Mouse (Mus musculus) lung, postnatal 25 days (tissue): ENCODE results near the gene Prpf40b.
A peak's percentile ranks its signal among the peaks of the same experiment; 100 is the strongest.

Experiments used
- DNase-seq: peaks from one replicate; pipeline ENCODE4 v3.0.0; 2022; ENCODE audit warnings: low spot score

Prpf40b gene

DNA sequence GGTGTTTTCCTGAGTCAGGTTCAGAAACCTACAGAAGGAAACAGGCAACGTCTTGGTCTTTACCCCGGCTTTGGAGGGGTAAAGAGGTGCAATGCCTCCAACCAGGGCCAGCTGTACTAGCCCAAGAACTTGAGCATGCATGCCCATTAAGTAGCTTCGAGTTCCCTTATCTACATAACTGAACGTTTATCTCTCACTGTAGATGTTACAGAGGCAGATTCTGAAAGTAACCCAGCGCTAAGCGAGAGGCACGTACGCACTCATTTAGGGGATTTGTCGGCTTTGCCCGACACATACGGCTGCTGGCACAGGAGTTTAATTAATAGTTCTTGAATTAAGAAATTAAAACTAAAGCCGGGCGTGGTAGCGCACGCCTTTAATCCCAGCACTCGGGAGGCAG lies 600 bp upstream of the Prpf40b start:
- DNase-seq = no peak

DNA sequence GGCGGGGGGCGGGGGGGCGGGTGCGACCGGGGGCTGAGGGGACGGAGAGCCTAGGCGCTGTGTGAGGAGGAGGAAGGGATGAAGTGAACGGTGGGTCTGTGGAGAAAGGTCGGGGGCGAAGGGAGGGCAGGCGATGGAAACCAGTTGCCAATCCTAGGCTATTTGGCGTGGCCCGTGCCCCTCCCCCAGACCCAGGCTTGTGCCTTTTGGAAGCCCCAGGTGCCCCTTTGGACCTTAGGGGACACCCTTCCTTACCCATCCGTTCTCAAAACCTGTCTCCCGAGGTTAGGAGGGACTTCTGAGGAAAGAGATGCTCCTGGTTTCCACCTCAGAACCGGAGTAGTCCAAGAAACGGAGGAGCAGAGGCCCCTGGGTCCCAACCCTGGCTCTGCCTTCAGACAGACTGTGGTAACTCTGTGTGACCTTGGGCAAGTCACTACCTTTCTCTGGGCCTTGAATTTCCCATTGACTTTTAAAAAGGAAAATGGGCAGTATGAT lies 646 bp downstream of the Prpf40b start, which contains the start of gene Fam186b:
TSS of gene Fam186b (minus strand) at position 405 of the 498 bp plus-strand sequence.
- no peak for DNase-seq

DNA sequence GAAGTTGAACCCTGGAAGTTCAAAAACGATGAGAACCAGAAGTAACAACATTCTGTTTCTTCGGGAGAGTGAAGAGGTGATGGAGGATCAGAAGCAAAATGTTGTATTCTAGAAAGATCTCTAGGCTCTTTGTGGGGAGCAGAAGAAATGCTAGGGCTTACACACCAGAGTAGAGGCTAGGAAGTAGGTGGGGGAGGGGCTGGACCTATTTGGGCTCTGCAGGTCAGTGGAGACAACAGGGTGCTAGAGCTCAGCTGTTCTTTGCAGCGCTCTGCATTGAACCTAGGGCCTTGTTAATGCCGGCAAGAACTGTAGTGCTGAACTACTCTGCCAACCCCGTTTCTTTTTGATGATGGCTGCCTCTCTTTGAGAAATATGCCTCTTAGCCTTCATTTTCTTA lies 1.3 kb downstream of the Prpf40b start:
- no peak for DNase-seq

DNA sequence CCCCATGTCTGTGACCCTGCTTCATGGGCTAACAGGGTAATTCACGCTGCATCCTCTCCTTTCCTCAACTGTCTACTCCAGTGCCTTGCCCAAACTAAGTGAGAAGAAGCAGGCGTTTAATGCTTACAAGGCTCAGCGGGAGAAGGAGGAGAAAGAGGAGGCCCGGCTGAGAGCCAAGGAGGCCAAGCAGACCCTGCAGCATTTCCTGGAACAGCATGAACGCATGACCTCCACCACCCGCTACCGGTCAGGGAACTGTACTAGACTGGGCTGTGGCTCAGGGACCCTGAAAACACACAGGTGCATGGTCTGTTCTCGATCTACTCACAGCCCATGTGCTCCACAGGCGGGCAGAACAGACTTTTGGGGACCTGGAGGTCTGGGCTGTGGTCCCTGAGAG lies 12.6 kb downstream of the Prpf40b start:
- no peak for DNase-seq

DNA sequence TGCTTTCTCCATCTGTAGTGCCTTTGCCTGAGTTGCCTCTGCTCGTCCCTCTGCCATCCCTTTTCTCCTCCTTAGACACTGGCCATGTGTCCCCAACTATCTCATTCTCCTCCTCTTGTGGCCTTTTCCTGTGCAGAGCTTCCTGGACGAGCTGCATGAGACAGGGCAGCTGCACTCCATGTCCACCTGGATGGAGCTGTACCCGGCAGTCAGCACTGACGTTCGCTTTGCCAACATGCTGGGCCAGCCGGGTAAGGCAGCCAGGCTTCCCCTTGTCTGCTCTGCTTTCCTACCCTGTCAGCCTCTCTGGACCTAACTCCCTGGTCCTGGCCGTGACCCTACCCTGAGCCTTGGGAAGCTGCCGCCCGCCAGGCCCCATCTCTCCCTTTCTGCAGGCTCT lies 14.7 kb downstream of the Prpf40b start:
- no peak for DNase-seq

DNA sequence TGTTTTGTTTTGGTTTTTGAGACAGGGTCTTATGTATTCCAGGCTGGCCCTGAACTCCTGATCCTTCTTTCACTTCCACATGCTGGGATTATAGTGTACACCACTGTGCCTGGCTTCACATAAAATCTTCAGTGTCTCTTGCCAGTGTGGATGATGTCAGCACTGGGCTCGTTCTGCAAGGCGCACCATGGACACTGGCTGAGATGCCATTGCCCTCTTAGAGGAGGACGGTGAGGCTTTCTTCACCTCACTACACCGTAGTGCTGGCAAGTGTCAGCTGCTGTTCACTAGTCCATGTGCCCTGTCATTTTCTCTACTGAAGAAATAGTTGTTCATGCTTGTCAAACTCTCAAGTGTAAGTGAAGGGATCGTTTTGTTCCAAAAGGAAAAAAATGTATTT lies 15.7 kb downstream of the Prpf40b start:
- DNase-seq = no peak

DNA sequence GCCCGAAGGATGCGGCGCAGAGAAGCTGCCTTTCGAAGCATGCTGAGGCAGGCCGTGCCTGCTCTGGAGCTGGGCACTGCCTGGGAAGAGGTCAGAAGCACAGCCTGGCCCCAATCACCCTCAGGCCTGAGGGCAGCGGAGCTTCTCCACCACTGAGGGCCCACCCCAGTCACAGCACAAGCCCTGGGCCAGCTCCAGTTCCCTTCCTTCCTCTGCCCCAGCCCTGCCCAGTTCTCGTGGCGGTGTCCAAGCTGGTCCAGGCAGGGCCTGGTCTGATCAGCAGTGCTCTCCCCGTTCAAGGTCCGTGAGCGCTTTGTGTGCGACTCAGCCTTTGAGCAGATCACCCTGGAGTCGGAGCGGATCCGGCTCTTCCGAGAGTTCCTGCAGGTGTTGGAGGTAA lies 20.0 kb downstream of the Prpf40b start:
- peak; percentile 52 for DNase-seq

DNA sequence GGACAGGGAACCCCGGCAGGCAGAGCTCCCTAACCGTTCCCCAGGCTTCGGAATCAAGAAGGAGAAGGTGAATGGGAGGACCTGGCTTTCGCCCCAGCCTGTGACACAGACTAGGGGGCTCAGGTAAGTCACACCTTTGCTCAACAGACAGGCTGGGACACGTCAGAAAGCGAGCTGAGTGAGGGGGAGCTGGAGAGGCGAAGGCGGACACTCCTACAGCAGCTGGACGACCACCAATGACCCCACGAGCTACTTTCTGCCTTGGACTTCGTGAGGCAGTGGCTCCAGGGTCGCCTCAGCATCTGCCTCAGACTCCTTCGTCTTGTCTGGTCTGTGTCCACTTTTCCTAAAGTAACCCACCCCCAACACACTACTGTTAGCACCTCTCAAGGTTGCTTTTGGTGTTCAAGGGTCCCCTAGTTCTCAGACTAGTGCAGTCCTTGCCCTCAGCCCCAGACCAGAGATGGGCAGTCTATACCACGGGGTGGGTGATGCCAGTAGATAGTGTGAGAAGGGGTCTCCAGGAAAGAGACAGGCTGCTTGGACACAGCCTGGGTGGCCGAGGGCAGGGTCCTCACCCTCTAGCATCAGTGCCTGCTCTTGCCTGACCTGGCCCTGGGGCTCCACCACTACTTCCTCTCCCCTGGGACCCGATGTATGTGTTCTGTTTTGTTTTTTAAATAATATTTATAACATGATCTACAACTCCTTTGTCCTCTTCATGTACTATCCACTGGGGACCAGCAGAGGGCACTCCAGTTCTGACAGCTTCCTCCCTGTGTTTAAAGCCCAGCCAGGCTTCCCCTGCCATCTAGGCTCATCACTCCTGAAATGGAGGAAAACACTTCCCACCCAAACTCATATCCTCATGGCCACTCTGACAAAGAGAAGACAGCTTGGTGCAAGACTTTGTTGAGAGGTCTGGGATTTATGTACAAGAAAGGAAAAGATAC lies 21.7 kb downstream of the Prpf40b start:
- DNase-seq = peak; percentile 85

DNA sequence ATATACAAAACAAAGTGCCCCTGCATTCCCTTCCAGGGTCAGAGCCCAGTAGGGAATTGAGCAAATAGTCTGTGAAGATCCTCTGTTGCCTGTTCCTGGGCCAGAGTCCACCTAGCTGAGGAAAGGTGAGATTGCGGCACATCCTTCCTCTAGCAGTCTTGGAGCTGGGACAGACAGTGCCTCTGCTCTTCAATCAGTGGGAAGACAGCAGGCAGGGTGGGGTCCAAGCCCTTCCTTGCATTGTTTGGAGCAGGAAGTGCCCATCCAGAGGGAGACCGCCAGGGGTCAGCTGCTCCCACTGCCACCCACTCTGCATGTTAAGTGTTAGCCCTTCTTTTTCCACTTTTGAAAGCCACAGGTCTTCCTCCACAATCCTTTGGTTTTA lies 22.4 kb downstream of the Prpf40b start:
- DNase-seq = peak; percentile 84

DNA sequence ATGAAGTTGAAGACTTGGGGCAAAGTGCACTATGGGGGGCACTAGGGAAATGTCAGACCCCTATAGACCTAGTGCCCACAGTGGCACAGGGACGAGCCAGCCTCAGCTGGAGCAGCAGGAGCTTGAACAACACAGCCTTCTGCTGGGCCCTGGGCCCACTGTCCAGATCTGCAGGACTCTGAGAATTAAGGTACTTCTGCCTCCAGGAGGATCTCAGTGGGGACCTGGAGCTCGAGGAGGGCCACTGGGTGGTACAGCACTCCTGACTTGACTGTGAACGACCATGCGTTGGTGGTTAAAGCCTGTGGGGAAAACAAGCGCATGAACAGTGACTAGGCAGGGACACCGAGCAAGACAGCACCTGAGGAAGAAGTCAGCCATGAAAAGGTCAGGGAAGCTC lies 23.2 kb downstream of the Prpf40b start:
- DNase-seq = no peak

DNA sequence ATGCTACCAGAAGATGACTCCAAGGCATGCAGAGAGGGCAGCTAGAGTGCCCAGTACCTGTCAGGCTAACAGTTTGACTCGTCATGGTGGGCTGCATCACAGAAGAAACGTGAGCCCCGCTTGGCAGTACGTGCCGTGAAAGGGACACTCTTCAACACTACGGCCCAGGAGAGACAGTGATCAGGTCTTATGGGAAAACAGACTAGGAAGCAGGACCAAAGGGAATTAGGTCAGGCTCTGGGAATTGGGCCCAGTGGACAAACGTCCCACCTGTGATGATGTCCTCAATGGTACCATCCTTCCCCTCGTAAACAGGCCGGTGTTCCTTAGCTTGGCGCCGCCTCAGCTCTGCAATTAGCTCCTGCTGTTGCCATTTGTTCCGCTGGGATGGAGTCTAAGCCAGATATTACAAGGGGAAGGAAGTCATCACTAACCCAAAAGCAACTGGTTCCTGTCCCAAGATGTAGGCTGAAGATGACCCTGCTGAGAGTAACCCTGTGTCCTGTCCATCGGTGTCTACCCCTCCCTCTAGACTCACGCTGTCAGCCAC lies 24.0 kb downstream of the Prpf40b start:
- DNase-seq = no peak

DNA sequence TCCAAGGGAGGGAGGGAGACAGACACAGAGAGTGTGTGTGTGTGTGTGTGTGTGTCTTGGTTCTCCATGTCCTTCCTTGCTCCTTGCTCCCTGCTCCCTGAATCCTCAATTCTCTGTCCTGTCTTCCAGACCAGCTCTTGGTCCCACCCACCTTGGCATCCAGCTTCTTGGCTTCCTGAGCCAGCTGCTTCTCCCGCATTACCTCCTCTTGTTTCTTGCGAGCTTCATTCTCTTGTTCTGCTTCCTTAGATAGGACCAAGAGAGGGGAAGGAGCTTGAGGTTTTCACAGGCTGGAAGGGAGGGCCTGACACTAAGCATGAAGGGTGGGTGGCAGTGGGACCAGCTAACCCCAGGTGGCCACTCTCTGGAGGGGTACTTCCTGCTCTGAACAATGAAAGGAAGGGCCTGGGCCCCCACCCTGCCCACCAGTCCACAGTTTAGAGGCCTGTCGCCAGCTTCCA lies 24.6 kb downstream of the Prpf40b start:
- peak; percentile 48 for DNase-seq

DNA sequence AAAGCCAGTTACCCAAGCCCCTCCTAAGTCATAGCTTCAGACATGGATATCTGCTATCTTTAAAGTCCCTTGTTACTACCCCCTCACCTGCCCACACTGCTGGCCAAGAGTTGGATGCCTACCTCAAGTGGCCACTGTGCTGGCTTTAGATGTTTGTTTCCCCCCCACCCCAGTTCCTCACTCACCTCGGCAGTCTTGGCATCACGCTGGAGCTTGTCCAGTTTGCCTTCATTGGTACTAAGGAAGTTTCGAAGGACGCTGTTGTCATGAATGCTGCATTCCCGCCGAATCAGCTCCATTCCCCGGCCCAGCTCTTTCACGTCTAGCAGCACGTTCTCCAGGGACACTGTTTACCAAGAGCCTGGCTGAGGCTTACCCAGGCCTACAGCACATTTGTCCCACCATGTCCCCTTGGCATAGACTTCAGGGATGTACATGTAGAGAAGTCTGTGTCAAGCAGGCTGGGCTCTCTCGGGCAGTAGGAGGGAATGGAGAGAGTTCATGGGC lies 25.3 kb downstream of the Prpf40b start:
- DNase-seq = no peak

DNA sequence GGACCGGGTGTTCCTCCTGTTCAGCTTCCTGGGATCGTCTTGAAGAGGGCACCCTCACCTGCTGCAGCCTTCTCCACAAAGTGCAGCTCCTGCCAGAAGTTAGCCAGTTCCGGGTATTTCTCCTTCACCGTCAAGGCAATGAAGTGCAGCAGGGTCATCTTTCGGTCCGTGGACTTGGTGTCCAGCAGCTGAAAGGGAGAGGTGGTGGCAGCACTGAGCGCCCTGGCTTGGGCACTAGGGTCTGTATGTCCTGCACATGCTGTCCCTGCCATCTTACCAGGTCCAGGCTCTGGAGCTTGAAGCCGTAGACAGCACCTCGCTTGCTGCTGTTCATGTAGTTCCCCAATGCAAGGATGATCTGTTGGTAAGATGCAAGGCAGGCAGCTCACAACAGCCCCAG lies 26.1 kb downstream of the Prpf40b start:
- no peak for DNase-seq

DNA sequence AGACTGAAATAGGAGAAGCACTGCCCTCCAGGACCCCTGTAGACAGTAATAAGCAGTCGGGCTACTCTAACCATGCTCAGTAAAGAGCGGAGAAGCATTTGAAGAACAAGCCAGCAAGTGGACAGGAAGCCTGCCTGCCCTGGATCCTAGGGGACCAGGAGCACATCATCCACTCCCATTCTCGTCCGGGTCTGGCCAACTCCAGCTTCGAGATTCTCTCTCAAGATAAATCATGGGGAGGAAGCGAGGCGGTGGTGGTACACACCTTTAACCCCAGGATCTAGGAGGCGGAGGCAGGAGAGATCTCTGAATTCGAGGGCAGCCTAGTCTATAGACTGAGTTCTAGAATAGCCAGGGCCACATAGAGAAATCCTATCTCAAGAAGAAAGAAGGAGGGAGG lies 29.3 kb downstream of the Prpf40b start:
- DNase-seq = no peak

DNA sequence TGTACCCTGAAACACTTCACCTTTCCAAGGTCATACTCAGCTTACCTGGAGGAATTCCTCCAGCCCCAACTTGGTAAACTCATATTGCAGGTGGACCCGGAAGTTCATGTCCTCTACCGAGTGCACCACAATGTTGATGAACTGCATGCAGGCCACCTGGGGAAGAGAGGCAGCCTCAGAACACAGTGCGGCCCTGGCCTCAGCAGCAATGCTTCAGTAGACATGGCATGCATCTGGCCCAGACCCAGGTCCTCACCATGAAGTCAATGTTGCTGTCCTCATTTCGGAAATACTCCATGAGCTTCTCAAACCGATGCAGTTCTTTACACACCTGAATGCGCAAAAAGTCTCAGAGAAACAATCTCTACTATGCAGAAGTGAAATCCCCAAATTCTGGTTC lies 30.7 kb downstream of the Prpf40b start:
- no peak for DNase-seq

DNA sequence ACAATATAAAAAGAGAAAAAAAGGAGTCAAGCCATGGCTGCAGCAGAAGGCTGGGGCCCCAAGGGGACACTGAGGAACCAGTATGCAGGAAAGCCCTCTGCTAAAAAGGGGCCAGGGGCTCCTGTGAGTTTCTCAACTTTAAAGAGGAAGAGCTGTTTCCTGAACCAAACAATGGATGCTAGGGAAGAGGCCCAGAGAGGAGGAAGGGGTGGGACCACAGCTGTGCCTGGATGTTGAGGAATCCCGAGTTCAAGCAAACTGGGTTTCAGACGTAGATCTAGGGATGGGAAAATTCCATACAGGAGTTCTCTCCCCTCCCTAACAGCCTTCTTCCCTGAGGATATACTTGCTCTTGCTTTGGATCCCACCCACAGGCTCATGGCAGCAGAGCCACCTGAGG lies 31.5 kb downstream of the Prpf40b start:
- no peak for DNase-seq

DNA sequence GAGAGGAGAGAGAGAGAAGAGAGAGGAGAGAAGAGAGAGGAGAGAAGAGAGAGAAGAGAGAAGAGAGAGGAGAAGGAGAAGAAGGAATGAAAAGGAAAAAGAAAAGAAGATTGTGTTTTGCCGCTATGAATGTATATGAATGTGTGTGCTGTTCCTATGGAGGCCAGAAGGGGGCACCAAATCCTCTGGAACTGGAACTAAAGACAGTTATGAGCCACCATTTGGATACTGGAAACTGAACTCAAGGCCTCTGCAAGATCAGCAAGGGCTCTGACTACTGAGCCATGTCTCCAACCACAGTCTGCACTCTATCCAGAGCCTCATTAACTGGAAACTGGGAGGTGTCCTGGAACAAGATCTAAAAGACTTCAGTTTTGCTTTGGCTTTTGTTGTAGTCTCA lies 32.1 kb downstream of the Prpf40b start:
- no peak for DNase-seq

DNA sequence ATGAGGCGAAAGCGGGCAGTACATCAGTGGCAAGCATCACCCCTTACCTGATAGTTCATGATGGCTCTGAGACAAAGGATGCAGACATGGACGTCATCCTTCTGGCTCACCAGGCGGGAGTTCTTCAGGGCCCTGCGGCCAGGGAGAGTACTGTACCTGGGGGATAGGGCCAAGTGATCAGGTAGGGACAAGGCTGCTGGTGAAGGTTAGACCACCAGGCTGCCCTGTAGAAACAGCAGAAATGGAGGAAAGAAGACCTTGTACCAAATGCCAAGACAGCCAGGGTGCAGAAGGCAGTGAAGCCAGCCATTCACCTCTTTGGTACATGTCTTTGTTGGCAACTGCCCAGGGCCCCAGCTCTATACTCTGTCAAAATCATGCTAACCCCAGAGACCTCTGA lies 33.1 kb downstream of the Prpf40b start:
- DNase-seq = no peak

DNA sequence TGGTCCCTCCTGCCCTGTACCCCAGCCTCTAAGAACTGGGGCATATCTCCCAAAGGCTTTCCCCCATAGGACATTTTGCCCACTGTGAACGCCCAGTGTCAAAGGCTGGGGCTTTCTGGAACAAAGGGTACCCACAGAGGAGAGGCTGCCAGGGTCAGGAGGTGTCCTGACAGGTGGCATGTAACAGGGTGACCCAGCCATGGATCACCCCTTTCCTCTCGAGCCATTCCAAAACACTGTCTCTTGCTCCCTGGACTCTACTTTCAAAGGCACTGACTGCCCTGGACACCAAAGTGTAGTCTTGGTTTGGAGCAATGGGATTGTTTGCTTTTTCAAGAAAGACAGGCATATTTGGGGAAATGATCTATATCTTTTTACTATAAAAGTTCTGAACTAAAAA lies 35.4 kb downstream of the Prpf40b start:
- no peak for DNase-seq

DNA sequence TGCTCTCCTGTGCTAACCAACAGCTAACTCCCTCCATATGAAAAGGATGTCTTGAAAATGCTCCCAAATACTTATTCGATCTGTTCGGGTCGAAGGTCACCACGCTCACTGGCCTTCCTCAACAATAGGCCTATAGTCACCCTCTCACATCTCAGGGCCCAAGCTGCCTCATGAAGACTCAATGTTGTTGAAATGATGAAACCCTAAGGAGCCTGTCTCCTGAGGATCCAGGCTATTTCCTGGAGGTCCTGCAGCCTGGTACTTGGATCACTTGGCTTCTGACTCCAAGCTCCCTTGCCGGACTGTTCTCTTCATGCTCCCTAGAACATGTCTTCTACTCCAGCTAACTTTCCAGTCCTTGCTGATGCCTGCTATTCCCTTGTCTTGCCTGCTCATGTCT lies 36.5 kb downstream of the Prpf40b start:
- no peak for DNase-seq

DNA sequence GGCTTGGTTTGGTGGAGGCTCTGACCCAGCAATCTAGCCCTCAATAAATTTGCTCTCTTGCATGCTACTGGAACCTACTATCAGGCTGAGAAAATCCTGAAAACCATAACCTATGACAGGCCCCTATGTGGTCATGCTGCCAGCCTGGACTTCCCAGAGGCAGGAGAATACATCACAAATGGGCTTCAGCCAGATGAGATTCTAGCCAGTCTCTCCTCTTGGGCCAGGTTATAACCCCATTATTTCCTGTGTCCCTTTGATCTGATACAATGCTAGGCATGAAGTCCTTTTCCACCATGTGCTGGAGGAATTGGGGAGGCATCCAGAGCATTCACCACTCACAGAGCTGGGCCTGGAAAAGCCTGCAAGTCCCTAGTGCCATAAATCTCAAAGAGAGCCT lies 37.2 kb downstream of the Prpf40b start:
- no peak for DNase-seq
